Mouse (Mus musculus): ENCODE measurements around the gene Fbrsl1.

Gene Fbrsl1

GRCm38 (mm10) chr5:110354716-110355115, 93.6 kb downstream of the Fbrsl1 start:
- peak; percentile 80 for DNase-seq

- no peak for DNase-seq
Measured at GRCm38 (mm10) chr5:110347006-110347405, 101.3 kb downstream of the Fbrsl1 start.

- DNase-seq: no peak
Measured at GRCm38 (mm10) chr5:110345553-110345952, 102.8 kb downstream of the Fbrsl1 start.

- DNase-seq: no peak
Measured at GRCm38 (mm10) chr5:110344524-110344923, 103.8 kb downstream of the Fbrsl1 start, which contains the start of gene Lrcol1. TSS of gene Lrcol1 (plus strand) at chr5:110344730.

- DNase-seq: peak; percentile 69
Measured at GRCm38 (mm10) chr5:110342648-110343284, 105.5 kb downstream of the Fbrsl1 start, which contains the start of gene P2rx2. TSS of gene P2rx2 (minus strand) at chr5:110343212.

GRCm38 (mm10) chr5:110338792-110339191, 109.5 kb downstream of the Fbrsl1 start:
- DNase-seq: no peak

GRCm38 (mm10) chr5:110330508-110330907, 117.8 kb downstream of the Fbrsl1 start:
- no peak for DNase-seq

GRCm38 (mm10) chr5:110313127-110313526, 135.2 kb downstream of the Fbrsl1 start:
- DNase-seq: no peak

Measured in retina, postnatal 1 day (tissue).